Mouse (Mus musculus) CH12.LX (cell line): ENCODE data around the gene Chrm4.

Source experiments
- CTCF ChIP-seq, 2 experiments: IDR thresholded peaks in 1 of 2; conservative IDR thresholded peaks in 1 of 2; 2 replicates each; pipeline ENCODE4 v1.5.1; 2011 to 2012; ENCODE audit warnings: low read depth in 2 of 2, low read length in 2 of 2, improper control_type of control experiment in 1 of 2, inconsistent platforms in 1 of 2, mild to moderate bottlenecking in 1 of 2, moderate library complexity in 1 of 2
- MYC ChIP-seq: IDR thresholded peaks from 2 replicates; pipeline ENCODE4 v1.6.1; 2011; ENCODE audit warnings: low read depth, mild to moderate bottlenecking, improper control_type of control experiment, low read length
- POLR2A ChIP-seq: IDR thresholded peaks from 2 replicates; pipeline ENCODE4 v1.6.1; 2011; ENCODE audit warnings: low read depth, mild to moderate bottlenecking, improper control_type of control experiment, low read length

- TF ChIP-seq POLR2A (no peak), MYC (no peak), CTCF (conservative IDR thresholded peaks at IDR 0.05 in 1 of 2, IDR thresholded peaks at IDR 0.05 in 1 of 2; ENCODE audit: low read depth in 2 of 2, low read length in 2 of 2) (no peak)
These were observed 22.3 kb upstream of the Chrm4 start for GRCm38 (mm10) chr2:91904618-91905307.
